In genomic region chr2:180894734-180895133, GRCm38 (mm10) we compare ENCODE assay signal across 9 mouse cellular contexts. TPM values are rescaled to one million over a fixed set of nuclear protein-coding genes. Genes with fewer than 3 reads are reported as not detected.
A peak's percentile ranks its signal among the peaks of the same experiment; 100 is the strongest.
DNase-seq lines count a peak whose midpoint lies in the region; ATAC-seq and TF ChIP-seq lines count a peak whose summit lies in the region.
"Had no signal": no experiment of that assay in that cellular context is flagged by ENCODE, and none has a peak within 500 bp of the region (broad histone marks: within the 10 kb centered on the region; RNA-seq: fewer than 3 reads in every experiment).

No protein-coding gene starts in this region.

- no peak overlapping the region for H3K4me2 ChIP-seq in CH12.LX (ENCODE audit: insufficient read depth, low read depth, poor library complexity, severe bottlenecking)
- peak overlapping the region; percentile 90 for H3K4me2 ChIP-seq in embryonic facial prominence, embryonic 14.5 days (ENCODE audit: low read depth, low read length)
- H3K4me2 ChIP-seq in neural tube, embryonic 15.5 days = peak overlapping the region; percentile 64

- H3K36me3 ChIP-seq in CH12.LX (replicated peaks in 1 of 2; ENCODE audit: control insufficient read depth in 1 of 2, insufficient read depth in 1 of 2, low read length in 1 of 2) = no peaks in the 10 kb centered on the region
- H3K36me3 ChIP-seq in embryonic facial prominence, embryonic 14.5 days (ENCODE audit: control insufficient read depth, insufficient read depth, low read length) = no peaks in the 10 kb centered on the region
- no peaks in the 10 kb centered on the region for H3K36me3 ChIP-seq in neural tube, embryonic 15.5 days
- no peaks in the 10 kb centered on the region for H3K36me3 ChIP-seq in thymus, adult 2 months (ENCODE audit: control insufficient read depth, insufficient read depth, low read length)
- H3K36me3 ChIP-seq: liver, embryonic 15.5 days had no signal

- H3K4me3 ChIP-seq in CH12.LX (replicated peaks in 1 of 3; ENCODE audit: low read depth in 2 of 3, low read length in 2 of 3, poor library complexity in 1 of 3) = no peak overlapping the region
- H3K4me3 ChIP-seq in bone marrow macrophage, adult 2 months (ENCODE audit: insufficient read depth, low read length) = no peak overlapping the region
- H3K4me3 ChIP-seq in embryonic facial prominence, embryonic 14.5 days (ENCODE audit: low read depth, low read length) = peak overlapping the region; percentile 43
- no peak overlapping the region for H3K4me3 ChIP-seq in lung, adult 2 months (replicated peaks; ENCODE audit: extremely low read depth, low read depth, low read length)
- H3K4me3 ChIP-seq in neural tube, embryonic 15.5 days (replicated peaks) = peak overlapping the region; percentile 77
- no peak overlapping the region for H3K4me3 ChIP-seq in thymus, adult 2 months (ENCODE audit: control insufficient read depth, insufficient read depth, low read length)

- peak in 1 of 2 experiments; percentile 56; a peak in 2 of 4 replicates for TF ChIP-seq CTCF in CH12.LX (conservative IDR thresholded peaks at IDR 0.05 in 1 of 2, IDR thresholded peaks at IDR 0.05 in 1 of 2; ENCODE audit: low read depth in 2 of 2, low read length in 2 of 2)
- peak; percentile 67 for TF ChIP-seq CTCF in bone marrow macrophage, adult 2 months (IDR thresholded peaks at IDR 0.05; ENCODE audit: low read depth, low read length)
- peak; percentile 69 for TF ChIP-seq CTCF in lung, adult 2 months (IDR thresholded peaks at IDR 0.05; ENCODE audit: insufficient read depth, low read length)
- peak; percentile 94 for TF ChIP-seq CTCF in thymus, adult 2 months (IDR thresholded peaks at IDR 0.05; ENCODE audit: borderline replicate concordance, control insufficient read depth, extremely low read depth, insufficient read depth, low read length, poor library complexity)

- peaks cover 43% of the 10 kb centered on the region for H3K9me3 ChIP-seq in CH12.LX (replicated peaks; ENCODE audit: low read length)
- no peaks in the 10 kb centered on the region for H3K9me3 ChIP-seq in embryonic facial prominence, embryonic 14.5 days (ENCODE audit: control insufficient read depth, low read length)
- H3K9me3 ChIP-seq in neural tube, embryonic 15.5 days (replicated peaks) = no peaks in the 10 kb centered on the region
- H3K9me3 ChIP-seq: liver, embryonic 15.5 days had no signal

- dilution Hi-C loops in CH12.LX (cut with MboI; ENCODE audit: extremely low pct_ligation_motif_present, extremely low pct_unique_long_range_greater_than_20kb, low sequenced_read_pairs) = no loop called here

- no peaks in the 10 kb centered on the region for H3K4me1 ChIP-seq in CH12.LX (ENCODE audit: control insufficient read depth in 1 of 2, insufficient read depth in 2 of 2)
- no peaks in the 10 kb centered on the region for H3K4me1 ChIP-seq in bone marrow macrophage, adult 2 months (ENCODE audit: control insufficient read depth, insufficient read depth, low read length)
- H3K4me1 ChIP-seq in embryonic facial prominence, embryonic 14.5 days (ENCODE audit: control insufficient read depth, insufficient read depth, low read length) = peaks cover 16% of the 10 kb centered on the region
- no peaks in the 10 kb centered on the region for H3K4me1 ChIP-seq in lung, adult 2 months (ENCODE audit: control insufficient read depth, insufficient read depth, low read length)
- H3K4me1 ChIP-seq in neural tube, embryonic 15.5 days = peaks cover 81% of the 10 kb centered on the region
- H3K4me1 ChIP-seq in thymus, adult 2 months (replicated peaks; ENCODE audit: control insufficient read depth, insufficient read depth, low read length) = 0 out of 2 replicates have a peak, but pooled peaks cover 3% of the 10 kb centered on the region

- no peak overlapping the region for H3K9ac ChIP-seq in CH12.LX (ENCODE audit: insufficient read depth, low read depth)
- no peak overlapping the region for H3K9ac ChIP-seq in embryonic facial prominence, embryonic 14.5 days (ENCODE audit: low read depth, low read length)
- H3K9ac ChIP-seq in neural tube, embryonic 15.5 days (replicated peaks) = peak overlapping the region; percentile 96
- H3K9ac ChIP-seq: liver, embryonic 15.5 days had no signal

- no peak overlapping the region for H3K27ac ChIP-seq in CH12.LX (ENCODE audit: insufficient read depth, low read depth)
- no peak overlapping the region for H3K27ac ChIP-seq in bone marrow macrophage, adult 2 months (ENCODE audit: insufficient read depth, low read depth, low read length)
- H3K27ac ChIP-seq in embryonic facial prominence, embryonic 14.5 days (replicated peaks; ENCODE audit: low read depth, low read length) = no peak overlapping the region
- peak overlapping the region; percentile 98 for H3K27ac ChIP-seq in neural tube, embryonic 15.5 days (replicated peaks)
- H3K27ac ChIP-seq in thymus, adult 2 months (ENCODE audit: control insufficient read depth, insufficient read depth, low read length) = no peak overlapping the region
- H3K27ac ChIP-seq: liver, embryonic 15.5 days had no signal

- peaks cover 28% of the 10 kb centered on the region for H3K27me3 ChIP-seq in CH12.LX (replicated peaks)
- peaks cover 68% of the 10 kb centered on the region for H3K27me3 ChIP-seq in embryonic facial prominence, embryonic 14.5 days (replicated peaks; ENCODE audit: control insufficient read depth, insufficient read depth, low read length)
- 0 out of 2 replicates have a peak, but pooled peaks cover 6% of the 10 kb centered on the region for H3K27me3 ChIP-seq in neural tube, embryonic 15.5 days (replicated peaks)
- peaks cover 15% of the 10 kb centered on the region; the same call in 1 of the 2 replicates for H3K27me3 ChIP-seq in thymus, adult 2 months (ENCODE audit: control insufficient read depth, insufficient read depth, low read length)

- WGBS in embryonic facial prominence, embryonic 14.5 days = 1% methylated on average over 13 of the region's 13 CpGs
- 2% methylated on average over 13 of the region's 13 CpGs for WGBS in lung, adult 2 months
- WGBS in neural tube, embryonic 15.5 days = 0% methylated on average over 13 of the region's 13 CpGs
- WGBS in thymus, adult 2 months = 6% methylated on average over 13 of the region's 13 CpGs

- no peak for TF ChIP-seq EP300 in CH12.LX (IDR thresholded peaks at IDR 0.05; ENCODE audit: low read length)

- TF ChIP-seq RAD21 in CH12.LX (IDR thresholded peaks at IDR 0.05; ENCODE audit: low read depth, low read length) = no peak; the same call in 1 of the 2 replicates

- ATAC-seq in embryonic facial prominence, embryonic 14.5 days (ENCODE audit: low read depth) = peak; percentile 45; the same call in 1 of the 2 replicates
- peak; percentile 54 for ATAC-seq in neural tube, embryonic 15.5 days (ENCODE audit: low FRiP score)

- peak; percentile 25 for DNase-seq in CH12.LX (ENCODE audit: extremely low read depth)
- DNase-seq in embryonic facial prominence, embryonic 14.5 days (ENCODE audit: low spot score) = peak; percentile 81
- peak; percentile 73 for DNase-seq in heart, postnatal 4 days
- DNase-seq in layer of hippocampus, adult 18-20 months (ENCODE audit: low spot score in 2 of 2) = peak; percentile 91 to 96
- DNase-seq in lung, adult 2 months = peak; percentile 44
- DNase-seq in thymus, adult 2 months = peak; percentile 78

- in situ Hi-C loops in CH12.LX (cut with MboI; ENCODE audit: low pct_ligation_motif_present, low pct_unique_long_range_greater_than_20kb, low sequenced_read_pairs) = no loop called here

- TF ChIP-seq POLR2A in CH12.LX (IDR thresholded peaks at IDR 0.05; ENCODE audit: low read depth, low read length) = no peak
- no peak for TF ChIP-seq POLR2A in bone marrow macrophage, adult 2 months (IDR thresholded peaks at IDR 0.05; ENCODE audit: borderline replicate concordance, low read depth, low read length)
- TF ChIP-seq POLR2A in lung, adult 2 months (IDR thresholded peaks at IDR 0.05; ENCODE audit: borderline replicate concordance, extremely low read depth, low read depth, low read length) = no peak
- no peak for TF ChIP-seq POLR2A in thymus, adult 2 months (IDR thresholded peaks at IDR 0.05; ENCODE audit: control insufficient read depth, extremely low read depth, insufficient read depth, low read length, poor library complexity)

- no peaks in the 10 kb centered on the region for H3K79me2 ChIP-seq in CH12.LX (replicated peaks; ENCODE audit: control insufficient read depth, extremely low read depth, insufficient read depth, poor library complexity, severe bottlenecking)

RNA-seq across cellular contexts. Expression of gene Ythdf1, which starts 26.0 kb away (rescaled TPM):
- total RNA-seq in CH12.LX (2012; rRNA removed) (27.5 and 33.1 TPM in 2 replicates), CH12.LX (2014; rRNA removed) (40.7 and 42.5 TPM in 2 replicates)
- 57.4 and 67.0 TPM in 2 replicates for polyA plus RNA-seq in CH12.LX (2012; ENCODE audit: insufficient read length, low read depth)
- 32.4 and 34.0 TPM in 2 replicates for polyA plus RNA-seq in bone marrow macrophage, adult 2 months (2012; ENCODE audit: insufficient read depth, insufficient read length, missing spikeins)
- 59.2 and 62.2 TPM in 2 replicates for polyA plus RNA-seq in embryonic facial prominence, embryonic 14.5 days (2014; fragmentation: Nextera tagmentation; extraction: Ambion mirVana)
- total RNA-seq in heart, postnatal 4 days (2021) = 10 to 100 TPM; 47.0 to 47.8 TPM
- total RNA-seq in layer of hippocampus, adult 18-20 months (2021) = 10 to 100 TPM; 50.9 to 55.6 TPM
- 28.2 and 42.9 TPM in 2 replicates for polyA plus RNA-seq in lung, adult 2 months (2012; rRNA removed)
- 48.2 and 50.0 TPM in 2 replicates for polyA plus RNA-seq in neural tube, embryonic 15.5 days (2015; fragmentation: Nextera tagmentation; extraction: Ambion mirVana)
- 76.7 and 78.3 TPM in 2 replicates for polyA plus RNA-seq in thymus, adult 2 months (2012; rRNA removed)

RNA-seq across cellular contexts. Expression of gene Birc7, which starts 34.1 kb away (rescaled TPM):
- total RNA-seq in CH12.LX (2012; rRNA removed) (not detected in 2 replicates), CH12.LX (2014; rRNA removed) (not detected in 2 replicates)
- polyA plus RNA-seq in CH12.LX (2012; ENCODE audit: insufficient read length, low read depth) = not detected in 2 replicates
- polyA plus RNA-seq in bone marrow macrophage, adult 2 months (2012; ENCODE audit: insufficient read depth, insufficient read length, missing spikeins) = not detected in 2 replicates
- polyA plus RNA-seq in embryonic facial prominence, embryonic 14.5 days (2014; fragmentation: Nextera tagmentation; extraction: Ambion mirVana) = 0.17 TPM in 1 of 2 replicates, not detected in the other
- total RNA-seq in heart, postnatal 4 days (2021) = not detected
- under 1 TPM; 0.27 to 0.28 TPM for total RNA-seq in layer of hippocampus, adult 18-20 months (2021)
- polyA plus RNA-seq in lung, adult 2 months (2012; rRNA removed) = not detected in 2 replicates
- 0.20 TPM in 1 of 2 replicates, not detected in the other for polyA plus RNA-seq in neural tube, embryonic 15.5 days (2015; fragmentation: Nextera tagmentation; extraction: Ambion mirVana)
- polyA plus RNA-seq in thymus, adult 2 months (2012; rRNA removed) = 0.08 and 0.19 TPM in 2 replicates
- polyA plus RNA-seq: liver, embryonic 15.5 days had no signal

RNA-seq across cellular contexts. Expression of gene Nkain4, which starts 59.8 kb away (rescaled TPM):
- total RNA-seq in CH12.LX (2012; rRNA removed) (not detected in 2 replicates), CH12.LX (2014; rRNA removed) (not detected in 2 replicates)
- not detected in 2 replicates for polyA plus RNA-seq in CH12.LX (2012; ENCODE audit: insufficient read length, low read depth)
- not detected in 2 replicates for polyA plus RNA-seq in bone marrow macrophage, adult 2 months (2012; ENCODE audit: insufficient read depth, insufficient read length, missing spikeins)
- 17.0 and 20.7 TPM in 2 replicates for polyA plus RNA-seq in embryonic facial prominence, embryonic 14.5 days (2014; fragmentation: Nextera tagmentation; extraction: Ambion mirVana)
- total RNA-seq in heart, postnatal 4 days (2021) = 10 to 100 TPM; 12.5 to 13.4 TPM
- 10 to 100 TPM; 52.7 to 54.2 TPM for total RNA-seq in layer of hippocampus, adult 18-20 months (2021)
- 87.4 and 123 TPM in 2 replicates for polyA plus RNA-seq in lung, adult 2 months (2012; rRNA removed)
- 89.0 and 91.1 TPM in 2 replicates for polyA plus RNA-seq in neural tube, embryonic 15.5 days (2015; fragmentation: Nextera tagmentation; extraction: Ambion mirVana)
- polyA plus RNA-seq in thymus, adult 2 months (2012; rRNA removed) = 12.5 and 24.6 TPM in 2 replicates

Comparison
In these comparisons a context has a peak if more than half of its experiments do, and no peak if none do; other contexts are left out.
1. DNase-seq: peak in every context shown above with its lines; median percentile 94 in layer of hippocampus, adult 18-20 months; 81 in embryonic facial prominence, embryonic 14.5 days; 78 in thymus, adult 2 months; 73 in heart, postnatal 4 days; 44 in lung, adult 2 months; 25 in CH12.LX.
2. H3K4me3 ChIP-seq: peak in embryonic facial prominence, embryonic 14.5 days (single experiment) and neural tube, embryonic 15.5 days (single experiment); none in CH12.LX (0 of 3), bone marrow macrophage, adult 2 months (single experiment), lung, adult 2 months (single experiment) and thymus, adult 2 months (single experiment).
3. RNA of gene Nkain4, which starts 59.8 kb away (polyA plus RNA-seq): 87.4 to 123 TPM in lung, adult 2 months, 89.0 to 91.1 TPM in neural tube, embryonic 15.5 days, 12.5 to 24.6 TPM in thymus, adult 2 months and 17.0 to 20.7 TPM in embryonic facial prominence, embryonic 14.5 days; not detected in CH12.LX and not detected in bone marrow macrophage, adult 2 months; every median in the first group is over 10 times any median in the second.